In the genomic region with DNA sequence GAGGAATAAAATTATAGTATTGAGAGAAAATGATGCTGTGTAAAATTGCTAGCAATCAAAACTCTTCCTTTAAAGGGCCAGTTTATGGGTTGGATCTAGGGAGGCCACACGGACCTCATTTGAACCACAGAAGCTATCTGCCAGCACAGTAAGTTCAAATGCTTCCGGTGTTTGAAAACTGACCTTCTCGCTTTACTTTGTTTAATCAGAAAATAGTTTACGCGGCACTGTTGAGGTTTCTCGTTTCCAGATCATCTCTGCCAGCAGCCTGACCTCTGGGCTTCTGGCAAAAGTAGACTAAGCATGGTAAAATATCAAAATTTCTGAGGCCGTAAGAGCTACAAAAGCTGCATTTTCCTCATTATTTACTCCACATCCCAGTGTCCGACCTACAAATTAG, we compare ENCODE assay signal across 23 mouse cellular contexts. TPM values are rescaled to one million over a fixed set of nuclear protein-coding genes. Genes with fewer than 3 reads are reported as not detected.
DNase-seq lines count a peak whose midpoint lies in the region; ATAC-seq and TF ChIP-seq lines count a peak whose summit lies in the region.
"Had no signal": no experiment of that assay in that cellular context is flagged by ENCODE, and none has a peak within 500 bp of the region (broad histone marks: within the 10 kb centered on the region; RNA-seq: fewer than 3 reads in every experiment).

No protein-coding gene starts in this region.

- H3K9ac ChIP-seq in embryonic facial prominence, embryonic 14.5 days (ENCODE audit: low read depth, low read length) = no peak overlapping the region
- H3K9ac ChIP-seq in lung, embryonic 14.5 days = no peak overlapping the region
- H3K9ac ChIP-seq: embryonic facial prominence, embryonic 12.5 days; embryonic facial prominence, embryonic 15.5 days; forebrain, embryonic 12.5 days had no signal

- ATAC-seq in embryonic facial prominence, embryonic 14.5 days (ENCODE audit: low read depth) = no peak
- ATAC-seq in lung, embryonic 14.5 days (ENCODE audit: insufficient read depth) = no peak
- ATAC-seq: forebrain, embryonic 14.5 days; forebrain, embryonic 16.5 days had no signal

- no peak overlapping the region for H3K4me3 ChIP-seq in embryonic facial prominence, embryonic 14.5 days (ENCODE audit: low read depth, low read length)
- H3K4me3 ChIP-seq in embryonic facial prominence, embryonic 10.5 days = no peak overlapping the region
- H3K4me3 ChIP-seq in lung, embryonic 14.5 days (ENCODE audit: low read depth, low read length) = no peak overlapping the region
- H3K4me3 ChIP-seq in lung, adult 2 months (replicated peaks; ENCODE audit: extremely low read depth, low read depth, low read length) = no peak overlapping the region
- H3K4me3 ChIP-seq: embryonic facial prominence, embryonic 12.5 days; embryonic facial prominence, embryonic 15.5 days; erythroblast, embryonic 14.5 days; forebrain, embryonic 10.5 days; forebrain, embryonic 12.5 days had no signal

- no peaks in the 10 kb centered on the region for H3K9me3 ChIP-seq in embryonic facial prominence, embryonic 14.5 days (ENCODE audit: control insufficient read depth, low read length)
- H3K9me3 ChIP-seq in embryonic facial prominence, embryonic 10.5 days = no peaks in the 10 kb centered on the region
- H3K9me3 ChIP-seq in lung, embryonic 14.5 days (ENCODE audit: low read depth, low read length) = no peaks in the 10 kb centered on the region
- H3K9me3 ChIP-seq: embryonic facial prominence, embryonic 12.5 days; embryonic facial prominence, embryonic 15.5 days; forebrain, embryonic 10.5 days; forebrain, embryonic 12.5 days had no signal

- H3K36me3 ChIP-seq in embryonic facial prominence, embryonic 14.5 days (ENCODE audit: control insufficient read depth, insufficient read depth, low read length) = no peaks in the 10 kb centered on the region
- no peaks in the 10 kb centered on the region for H3K36me3 ChIP-seq in embryonic facial prominence, embryonic 10.5 days (replicated peaks)
- H3K36me3 ChIP-seq in lung, embryonic 14.5 days (ENCODE audit: insufficient read depth) = no peaks in the 10 kb centered on the region
- H3K36me3 ChIP-seq: embryonic facial prominence, embryonic 12.5 days; embryonic facial prominence, embryonic 15.5 days; forebrain, embryonic 10.5 days; forebrain, embryonic 12.5 days had no signal

- TF ChIP-seq POLR2A in lung, adult 2 months (IDR thresholded peaks at IDR 0.05; ENCODE audit: borderline replicate concordance, extremely low read depth, low read depth, low read length) = no peak

- WGBS in embryonic facial prominence, embryonic 14.5 days = 49% methylated on average over 8 of the region's 8 CpGs
- WGBS in embryonic facial prominence, embryonic 10.5 days = 73% methylated on average over 8 of the region's 8 CpGs
- WGBS in lung, embryonic 14.5 days = 34% methylated on average over 8 of the region's 8 CpGs
- 45% methylated on average over 8 of the region's 8 CpGs for WGBS in lung, adult 2 months

- DNase-seq in embryonic facial prominence, embryonic 14.5 days (ENCODE audit: low spot score) = peak; percentile 20
- no peak for DNase-seq in embryonic facial prominence, embryonic 10.5 days (ENCODE audit: low spot score)
- peak; percentile 33 for DNase-seq in lung, embryonic 14.5 days
- no peak for DNase-seq in lung, postnatal 14 days
- DNase-seq in lung, postnatal 36 days = peak; percentile 48
- DNase-seq in lung, adult 2 months = no peak
- DNase-seq: adrenal gland, adult 2 months; adrenal gland, postnatal 10 days; adrenal gland, postnatal 25 days; cerebellum, adult 11 months; cerebellum, adult 18-20 months; cerebellum, adult 8-10 months; cerebellum, adult 9-11 months; cerebellum, postnatal 14 days; cerebellum, postnatal 36 days; embryo, embryonic 11 days had no signal

- H3K4me1 ChIP-seq in embryonic facial prominence, embryonic 14.5 days (ENCODE audit: control insufficient read depth, insufficient read depth, low read length) = no peaks in the 10 kb centered on the region
- no peaks in the 10 kb centered on the region for H3K4me1 ChIP-seq in embryonic facial prominence, embryonic 10.5 days
- no peaks in the 10 kb centered on the region for H3K4me1 ChIP-seq in lung, embryonic 14.5 days (ENCODE audit: insufficient read depth)
- H3K4me1 ChIP-seq in lung, adult 2 months (ENCODE audit: control insufficient read depth, insufficient read depth, low read length) = peaks cover 7% of the 10 kb centered on the region
- H3K4me1 ChIP-seq: embryonic facial prominence, embryonic 12.5 days; embryonic facial prominence, embryonic 15.5 days; forebrain, embryonic 10.5 days; forebrain, embryonic 12.5 days had no signal

- no peak for TF ChIP-seq CTCF in lung, embryonic 14.5 days (IDR thresholded peaks at IDR 0.05; ENCODE audit: low read depth)
- TF ChIP-seq CTCF in lung, adult 2 months (IDR thresholded peaks at IDR 0.05; ENCODE audit: insufficient read depth, low read length) = no peak

- no peak overlapping the region for H3K27ac ChIP-seq in embryonic facial prominence, embryonic 14.5 days (replicated peaks; ENCODE audit: low read depth, low read length)
- no peak overlapping the region for H3K27ac ChIP-seq in embryonic facial prominence, embryonic 10.5 days (replicated peaks)
- H3K27ac ChIP-seq in lung, embryonic 14.5 days (ENCODE audit: low read depth) = no peak overlapping the region
- H3K27ac ChIP-seq: embryonic facial prominence, embryonic 12.5 days; embryonic facial prominence, embryonic 15.5 days; forebrain, embryonic 10.5 days; forebrain, embryonic 12.5 days had no signal

- H3K4me2 ChIP-seq in embryonic facial prominence, embryonic 14.5 days (ENCODE audit: low read depth, low read length) = no peak overlapping the region
- H3K4me2 ChIP-seq in lung, embryonic 14.5 days = no peak overlapping the region
- H3K4me2 ChIP-seq: embryonic facial prominence, embryonic 12.5 days; embryonic facial prominence, embryonic 15.5 days; forebrain, embryonic 12.5 days had no signal

- H3K27me3 ChIP-seq in embryonic facial prominence, embryonic 14.5 days (replicated peaks; ENCODE audit: control insufficient read depth, insufficient read depth, low read length) = no peaks in the 10 kb centered on the region
- H3K27me3 ChIP-seq in embryonic facial prominence, embryonic 10.5 days (replicated peaks; ENCODE audit: low read depth, poor library complexity, severe bottlenecking) = no peaks in the 10 kb centered on the region
- no peaks in the 10 kb centered on the region for H3K27me3 ChIP-seq in lung, embryonic 14.5 days (ENCODE audit: insufficient read depth, low read length)
- H3K27me3 ChIP-seq: embryonic facial prominence, embryonic 12.5 days; embryonic facial prominence, embryonic 15.5 days; forebrain, embryonic 12.5 days had no signal

RNA-seq across cellular contexts. Expression of a gene that starts 42.4 kb away (rescaled TPM):
- polyA plus RNA-seq in embryonic facial prominence, embryonic 14.5 days (2014; fragmentation: Nextera tagmentation; extraction: Ambion mirVana) = 32.8 and 36.8 TPM in 2 replicates
- 10.3 and 21.4 TPM in 2 replicates for polyA plus RNA-seq in embryonic facial prominence, embryonic 10.5 days (2016; fragmentation: Nextera tagmentation; extraction: Ambion mirVana)
- 15.6 and 17.7 TPM in 2 replicates for polyA plus RNA-seq in lung, embryonic 14.5 days (2014; fragmentation: Nextera tagmentation; extraction: Ambion mirVana)
- 146 and 213 TPM in 2 replicates for polyA plus RNA-seq in lung, adult 2 months (2012; rRNA removed)

Comparison
In these comparisons a context has a peak if more than half of its experiments do, and no peak if none do; other contexts are left out.
1. DNase-seq: peak in embryonic facial prominence, embryonic 14.5 days (single experiment), lung, embryonic 14.5 days (single experiment) and lung, postnatal 36 days (single experiment); none in embryonic facial prominence, embryonic 10.5 days (single experiment), lung, postnatal 14 days (single experiment) and lung, adult 2 months (single experiment).